Mouse (Mus musculus): ENCODE results near the gene Abhd17b.
"Not testable (repeated sequence)": the region's sequence is repeated elsewhere in the genome, so short reads cannot be mapped to it uniquely, and the experiment has no call there.

The Abhd17b gene

DNA sequence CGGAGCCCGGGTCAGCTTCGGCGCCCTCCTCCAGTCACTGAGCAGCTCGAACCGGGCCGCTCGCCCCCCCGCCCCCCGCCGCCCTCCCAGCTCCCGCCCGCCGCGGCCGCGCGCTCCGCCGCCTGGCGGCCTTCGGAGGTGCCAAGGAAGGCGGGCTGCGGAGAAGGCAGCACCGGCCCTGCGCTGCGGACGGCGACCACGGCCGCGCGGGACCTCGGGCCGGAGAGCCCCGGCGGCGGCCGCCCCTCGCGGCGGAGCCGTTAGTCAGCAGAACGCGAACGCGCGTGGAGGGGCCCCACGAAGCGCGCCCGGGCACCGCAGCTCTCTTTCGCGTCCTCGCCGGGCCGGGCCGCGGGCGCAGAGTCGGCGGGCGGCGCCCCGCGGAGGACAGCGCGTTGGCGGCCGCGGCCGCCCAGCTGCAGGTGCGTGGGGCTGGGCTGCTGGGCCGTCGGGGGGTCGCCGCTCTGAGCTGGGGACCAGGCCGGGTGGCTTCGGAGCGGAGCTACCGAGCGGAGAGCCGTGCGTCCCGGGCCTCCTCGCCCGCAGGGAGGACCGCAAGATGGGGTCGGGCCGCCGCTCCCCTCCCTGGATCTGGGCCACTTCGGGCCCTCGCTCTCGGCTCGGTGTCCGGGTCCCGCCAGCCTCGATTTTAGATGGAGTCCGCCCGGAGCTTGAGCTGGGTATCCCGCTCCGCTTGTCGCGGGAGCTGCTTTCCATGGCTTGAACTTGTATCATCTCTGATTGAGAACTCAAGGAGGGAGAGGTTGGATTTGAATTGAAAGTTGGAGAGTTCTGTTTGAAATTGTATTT, at the start of gene Abhd17b:
TSS of gene Abhd17b (plus strand) at position 14 of the 810 bp plus-strand sequence.
- no peak for DNase-seq (ENCODE audit: low read depth, low spot score)

DNA sequence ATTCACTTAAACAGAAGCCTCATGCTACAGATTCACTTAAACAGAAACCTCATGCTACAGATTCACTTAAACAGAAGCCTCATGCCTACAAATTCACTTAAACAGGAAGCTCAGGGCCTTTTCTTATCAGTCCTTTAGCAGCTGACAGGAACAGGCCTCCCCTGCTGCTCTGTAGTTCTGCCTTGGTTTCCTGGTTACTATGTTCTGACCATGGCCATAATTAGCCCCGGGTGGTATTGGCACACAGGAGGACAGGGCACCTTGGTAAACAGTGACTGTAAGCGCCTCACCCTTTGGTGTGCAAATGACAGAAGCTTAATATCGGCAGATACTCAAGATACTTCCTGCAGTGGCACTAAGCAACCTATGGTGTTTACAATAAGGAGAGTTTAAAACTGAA, 49.1 kb upstream of the Abhd17b start:
- no peak for DNase-seq (ENCODE audit: low read depth, low spot score)

DNA sequence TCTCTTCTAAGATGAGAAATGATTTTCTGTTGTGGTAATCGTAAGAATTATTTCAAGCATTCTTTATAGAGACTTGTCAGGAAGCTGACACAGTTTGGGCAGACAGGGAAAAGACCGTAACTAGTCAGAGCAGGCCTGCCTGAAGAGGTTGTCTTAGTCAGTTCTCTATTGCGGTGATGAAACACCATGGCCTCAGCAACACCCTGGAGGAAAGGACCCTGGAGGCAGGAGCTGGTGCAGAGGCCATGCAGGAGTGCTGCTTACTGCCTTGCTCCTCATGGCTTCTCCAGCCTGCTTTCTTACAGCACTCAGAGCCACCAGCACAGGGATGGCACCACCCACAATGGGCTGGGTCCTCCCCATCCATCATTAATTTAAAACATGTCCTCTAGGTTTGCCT, 47.7 kb upstream of the Abhd17b start:
- no peak for DNase-seq (ENCODE audit: low read depth, low spot score)

DNA sequence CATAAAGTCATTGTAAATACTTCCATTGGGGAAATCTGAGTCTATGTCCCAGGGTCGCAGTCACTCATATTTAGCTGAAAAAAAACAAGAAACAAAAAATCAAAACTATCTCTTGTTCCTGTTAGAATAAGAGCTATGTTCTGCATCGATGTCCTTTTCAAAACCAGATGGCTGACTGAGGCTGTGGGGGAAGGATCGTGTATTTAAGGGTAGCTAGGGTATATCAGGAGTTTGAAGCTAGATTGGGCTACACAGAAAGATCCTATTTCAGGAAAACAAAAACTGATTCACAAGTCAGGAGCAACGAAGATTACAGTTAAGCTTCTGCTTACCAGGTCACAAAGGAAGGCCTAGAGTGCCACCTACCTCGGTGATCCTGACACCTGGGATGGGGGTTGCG, 42.7 kb upstream of the Abhd17b start:
- no peak for DNase-seq (ENCODE audit: low read depth, low spot score)

DNA sequence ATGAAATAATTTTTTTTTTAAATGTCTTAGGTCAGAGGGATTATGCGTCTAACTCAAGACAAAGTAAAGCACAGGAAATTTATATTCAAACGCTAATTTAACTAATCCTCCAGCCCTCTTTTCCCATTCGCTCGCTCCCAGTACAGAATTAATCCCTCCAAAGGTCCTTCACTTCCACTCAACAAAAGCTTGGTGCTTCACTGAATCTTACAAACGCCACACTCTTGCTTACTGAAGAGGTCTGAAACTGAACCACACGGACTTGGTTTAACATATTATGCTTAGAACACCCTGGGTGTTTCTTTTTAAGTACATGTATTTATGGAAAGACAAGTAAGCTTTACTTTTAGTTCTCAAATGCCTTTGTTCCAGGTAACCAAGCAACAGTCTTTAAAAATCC, 41.7 kb upstream of the Abhd17b start:
- no peak for DNase-seq (ENCODE audit: low read depth, low spot score)

DNA sequence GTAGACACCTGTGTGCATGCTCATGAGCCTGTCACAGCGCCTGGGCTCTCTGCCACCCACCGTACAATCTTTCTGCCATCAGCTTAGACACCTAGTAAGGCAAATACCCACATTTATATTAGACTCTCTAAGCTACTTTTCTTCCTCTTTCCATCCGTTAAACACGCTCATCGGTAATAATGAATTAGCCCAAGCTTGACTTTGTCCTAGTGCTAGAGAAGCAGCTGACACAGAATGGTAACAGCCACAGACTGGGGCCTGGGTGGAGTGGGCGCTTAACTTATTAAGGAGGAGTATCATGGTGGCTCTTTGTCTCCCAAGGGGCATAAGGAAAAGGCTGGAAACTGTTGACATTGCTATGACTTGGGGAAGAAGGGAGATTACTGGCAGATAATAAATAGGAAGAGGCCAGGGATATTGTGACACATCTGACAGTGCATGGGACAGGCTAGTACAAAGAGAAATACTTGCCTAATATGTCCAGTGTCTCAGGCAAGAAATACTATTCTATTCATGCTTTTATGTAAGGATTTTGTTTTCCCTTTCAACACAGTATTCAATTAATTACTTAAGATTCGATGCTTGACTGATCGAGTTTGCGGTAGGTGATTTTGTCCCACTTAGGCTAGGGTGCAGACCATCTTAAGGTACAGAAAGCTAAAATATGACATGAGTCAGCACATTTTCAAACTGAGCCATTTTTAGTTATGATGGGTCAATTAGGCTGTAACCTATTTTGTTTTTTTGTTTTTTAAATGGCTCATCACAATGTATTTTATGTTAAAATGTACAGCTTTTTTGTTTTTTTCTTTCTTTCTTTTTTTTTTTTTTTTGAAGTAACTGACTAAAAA, 41.0 kb upstream of the Abhd17b start:
- no peak for DNase-seq (ENCODE audit: low read depth, low spot score)

DNA sequence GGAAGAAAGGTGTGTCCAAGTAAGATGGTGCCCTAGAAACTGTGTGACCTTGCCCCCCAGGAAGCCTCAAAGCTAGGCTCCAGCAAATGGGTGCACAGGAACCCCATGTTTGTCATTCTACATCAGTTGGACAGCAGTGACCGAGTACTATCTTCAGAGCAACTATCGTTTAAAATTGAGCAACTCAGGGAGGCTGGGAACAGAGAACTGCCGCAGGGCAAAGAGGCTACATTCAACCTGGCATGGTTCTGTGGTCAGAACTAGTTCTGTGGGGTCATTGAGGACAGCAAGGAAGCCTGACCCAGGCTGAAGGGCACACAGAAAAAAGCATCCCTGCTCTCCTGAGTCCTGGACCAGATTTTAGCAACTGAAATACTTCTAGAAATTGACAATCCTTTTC, 37.2 kb upstream of the Abhd17b start:
- DNase-seq (ENCODE audit: low read depth, low spot score), result no peak

DNA sequence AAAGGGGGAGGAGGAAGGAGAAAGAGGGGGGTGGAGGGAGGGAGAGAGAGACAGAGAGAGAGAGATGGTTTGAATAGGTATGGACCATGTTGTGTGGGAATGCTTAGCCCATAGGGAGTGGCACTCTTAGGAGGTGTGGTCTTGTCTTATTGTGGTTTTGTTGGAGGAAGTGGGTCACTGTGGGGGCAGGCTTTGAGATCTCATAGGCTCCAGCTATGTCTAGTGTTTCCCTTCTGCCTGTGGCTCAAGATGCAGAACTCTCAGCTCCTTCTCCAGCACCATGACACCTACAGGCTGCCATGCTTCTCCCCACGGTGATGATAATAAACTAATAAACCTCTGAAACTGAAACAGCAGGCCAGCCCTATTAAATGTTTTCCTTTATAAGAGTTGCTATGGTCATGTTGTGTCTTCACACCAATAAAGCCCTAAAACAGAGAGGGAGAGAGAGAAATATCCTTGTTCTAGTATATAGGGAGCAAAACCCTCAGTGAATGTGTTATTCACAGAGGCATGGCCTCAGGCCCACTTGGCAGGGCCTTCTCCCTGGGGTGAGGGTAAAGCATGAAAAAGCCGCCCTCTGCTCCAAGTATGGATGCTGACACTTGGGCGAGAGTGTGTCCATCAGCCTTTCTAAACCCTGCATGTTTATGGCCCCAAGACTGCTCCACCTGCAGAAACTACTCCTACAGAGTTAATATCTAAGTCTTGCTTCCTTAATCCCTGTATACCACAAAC, 29.4 kb upstream of the Abhd17b start:
- no peak for DNase-seq (ENCODE audit: low read depth, low spot score)

DNA sequence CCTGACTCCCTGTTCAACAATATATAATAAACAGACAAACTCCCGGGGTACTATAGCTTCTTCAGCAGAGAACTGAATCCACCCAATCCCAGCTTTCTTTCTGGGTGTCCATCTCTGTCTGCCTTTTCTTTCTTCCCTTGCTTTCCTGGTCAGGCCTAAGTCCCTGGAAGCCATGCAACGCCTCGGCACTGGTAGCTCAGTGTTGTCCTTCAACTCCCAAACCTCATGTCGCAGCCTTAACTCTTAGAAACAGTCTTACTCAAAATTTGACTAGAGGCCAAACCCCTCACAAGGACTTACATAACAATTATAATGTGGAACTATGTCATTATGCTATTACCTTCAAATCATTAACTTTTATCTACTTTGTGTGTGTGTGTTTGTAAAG, 28.8 kb upstream of the Abhd17b start:
- no peak for DNase-seq (ENCODE audit: low read depth, low spot score)

DNA sequence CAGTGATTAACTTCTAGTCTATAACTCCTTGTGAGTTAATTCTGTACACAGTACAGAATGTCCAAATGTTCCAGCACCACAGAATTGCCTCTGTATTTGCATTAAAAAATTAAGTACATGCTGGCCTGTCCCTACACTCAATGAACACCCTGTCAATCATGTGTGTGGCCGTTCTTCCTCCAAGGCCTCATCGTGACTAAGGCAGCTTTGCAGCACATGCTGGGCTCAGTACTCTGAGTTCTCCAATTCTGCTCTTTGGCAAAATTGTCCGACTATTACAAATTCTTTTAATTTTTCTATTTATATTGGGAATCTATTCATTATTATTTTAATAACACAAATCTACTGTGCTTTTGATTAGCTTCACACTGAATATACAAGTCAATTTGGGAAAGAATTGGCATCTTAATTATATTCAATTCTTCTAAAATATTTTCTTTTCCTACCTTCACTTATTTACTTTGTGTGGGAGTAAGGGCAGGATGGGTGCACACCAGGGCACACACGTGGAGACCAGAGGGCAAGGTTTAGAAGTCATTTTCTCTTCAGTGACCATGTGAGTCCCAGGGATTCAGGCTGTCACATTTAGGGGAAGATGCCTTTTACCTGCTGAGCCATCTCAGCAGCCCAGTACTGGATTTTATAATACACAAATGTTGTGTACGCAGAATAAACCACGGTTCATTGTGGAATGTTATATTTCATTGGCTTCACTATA, 26.6 kb upstream of the Abhd17b start:
- DNase-seq (ENCODE audit: low read depth, low spot score), result no peak

DNA sequence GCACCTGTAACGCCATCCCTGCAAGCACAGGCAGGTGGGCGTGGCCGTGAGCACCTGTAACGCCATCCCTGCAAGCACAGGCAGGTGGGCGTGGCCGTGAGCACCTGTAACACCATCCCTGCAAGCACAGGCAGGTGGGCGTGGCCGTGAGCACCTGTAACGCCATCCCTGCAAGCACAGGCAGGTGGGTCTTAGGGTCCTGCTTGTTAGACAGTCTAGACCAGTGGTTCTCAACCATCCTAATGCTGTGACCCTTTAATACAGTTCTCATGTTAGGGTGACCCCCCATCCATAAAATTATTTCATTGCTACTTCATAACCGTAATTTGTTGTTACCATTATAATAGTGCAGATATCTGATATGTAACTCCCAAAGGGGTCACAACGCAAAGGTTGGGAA, 24.5 kb upstream of the Abhd17b start:
- DNase-seq (ENCODE audit: low read depth, low spot score), result not testable (repeated sequence)

DNA sequence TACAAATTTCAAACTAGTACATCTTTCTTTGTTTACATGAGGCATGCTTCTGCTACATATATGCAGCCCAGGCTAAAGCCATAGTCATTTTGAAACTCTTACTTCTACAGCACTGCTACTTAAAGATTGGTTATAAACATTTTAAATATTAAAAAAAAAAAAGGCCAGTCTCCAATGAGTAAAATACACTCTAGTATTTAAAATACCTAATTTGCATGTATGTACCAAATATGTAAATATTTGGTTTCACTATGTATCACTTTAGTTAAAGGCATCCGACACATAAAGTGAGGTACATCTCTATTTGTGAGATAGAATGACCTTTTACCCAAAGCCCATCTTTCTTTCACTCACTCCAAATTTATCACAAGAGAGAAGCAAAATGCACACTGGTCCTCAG, 24.0 kb upstream of the Abhd17b start:
- DNase-seq (ENCODE audit: low read depth, low spot score), result no peak

DNA sequence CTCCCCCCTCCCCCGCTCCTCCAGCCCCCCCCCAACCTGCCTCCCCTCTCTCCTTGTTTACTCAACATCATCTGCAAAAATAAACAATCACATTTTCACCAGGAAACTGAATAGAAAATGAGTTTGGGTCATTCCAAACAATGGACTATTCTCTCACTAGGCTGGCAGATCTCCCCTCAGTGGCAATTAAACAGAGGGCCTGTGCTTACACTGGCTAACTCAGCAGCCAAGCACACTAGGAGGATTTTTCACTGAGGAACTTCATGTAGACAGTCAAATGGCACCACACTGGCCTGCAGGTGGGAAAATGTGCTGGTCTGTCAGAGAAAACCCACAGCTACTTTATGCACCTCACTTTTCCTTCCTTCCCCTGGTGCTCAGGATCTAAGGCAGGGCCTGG, 23.5 kb upstream of the Abhd17b start:
- DNase-seq (ENCODE audit: low read depth, low spot score), result no peak

DNA sequence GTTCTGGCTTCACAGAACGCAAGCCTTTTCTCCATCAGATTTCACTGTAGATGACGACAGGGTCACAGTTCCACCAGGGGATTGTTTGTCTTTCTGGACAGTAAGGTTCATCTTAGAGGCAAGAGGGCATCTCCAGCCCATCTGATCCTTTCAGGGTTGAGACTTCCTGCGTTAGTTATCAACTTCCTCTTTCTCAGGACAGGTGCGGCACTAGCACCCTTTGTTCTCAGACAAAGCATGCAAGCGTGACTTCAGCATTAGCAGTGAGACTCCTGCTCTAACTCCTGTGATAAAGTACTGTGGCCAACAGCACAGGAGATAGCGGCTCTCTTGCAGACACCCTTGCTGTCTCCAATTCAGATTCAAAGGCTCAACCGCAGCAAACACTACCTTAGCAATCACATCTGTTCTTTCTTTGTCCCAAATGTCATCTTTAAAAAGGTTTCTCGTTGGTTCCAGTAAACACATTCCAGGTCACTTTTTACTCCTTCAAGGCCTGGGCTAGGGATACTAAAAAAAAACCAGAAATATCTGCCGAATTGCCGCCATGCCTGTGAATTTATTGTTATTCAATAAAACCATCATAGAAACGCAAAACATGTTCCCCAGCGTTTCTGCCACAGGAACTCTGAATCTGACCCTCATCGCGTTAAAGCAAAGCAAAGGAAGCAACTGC, 22.2 kb upstream of the Abhd17b start:
- no peak for DNase-seq (ENCODE audit: low read depth, low spot score)

DNA sequence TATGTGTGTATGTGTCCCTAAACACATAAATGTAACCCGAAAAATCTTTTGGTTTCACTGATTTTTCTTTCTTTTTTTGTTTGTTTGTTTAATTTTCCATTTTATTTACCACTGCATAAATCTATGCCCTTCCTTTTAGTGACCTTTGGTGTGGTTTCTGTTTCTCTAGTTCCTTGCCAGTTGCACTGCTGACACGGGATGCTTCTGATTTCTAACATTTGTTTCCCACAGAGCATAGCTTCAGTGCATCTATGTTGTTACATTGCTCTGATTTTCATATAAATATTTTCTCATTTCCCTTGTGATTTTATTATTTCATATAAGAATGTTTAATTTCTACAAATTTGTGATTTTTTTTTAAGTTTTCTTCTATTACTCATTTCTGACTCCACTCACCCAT, 17.6 kb upstream of the Abhd17b start:
- no peak for DNase-seq (ENCODE audit: low read depth, low spot score)

DNA sequence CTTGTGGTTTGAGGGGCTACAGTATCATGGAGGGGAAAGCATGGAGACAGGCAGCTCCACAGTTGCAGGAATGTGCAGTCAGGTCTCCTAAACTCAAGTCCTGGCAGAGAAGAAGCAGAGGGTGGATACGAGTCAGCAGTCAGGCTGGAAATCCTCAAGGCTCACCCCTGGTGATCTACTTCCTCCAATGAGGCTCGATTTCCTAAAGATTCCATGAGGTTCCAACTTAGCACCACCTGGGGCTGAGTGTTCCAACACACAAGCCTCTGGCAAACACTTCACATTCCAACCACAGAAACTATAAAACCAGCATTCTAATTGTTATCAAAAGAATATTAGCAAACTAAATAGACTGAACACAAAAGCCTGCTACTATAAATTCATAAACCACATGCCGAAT, 16.1 kb upstream of the Abhd17b start:
- DNase-seq (ENCODE audit: low read depth, low spot score), result no peak

DNA sequence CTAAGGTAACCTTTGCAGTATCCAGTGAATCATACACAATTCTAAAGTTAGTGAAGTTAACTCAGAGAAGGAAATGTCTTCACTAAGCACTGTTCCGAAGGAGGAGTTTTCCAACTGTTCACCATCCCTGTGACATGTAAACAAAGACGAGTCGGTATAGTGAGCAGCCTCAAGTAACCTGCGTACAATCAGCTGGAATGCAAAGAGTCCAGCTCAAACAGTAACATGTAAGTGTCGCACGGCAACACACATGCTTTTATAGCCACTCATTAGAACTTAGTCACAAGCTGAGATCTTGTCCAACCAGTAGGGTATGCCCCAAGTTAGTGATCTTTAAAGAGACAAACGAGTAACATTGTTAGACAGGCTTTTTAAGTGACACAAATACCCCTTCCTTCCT, 15.3 kb upstream of the Abhd17b start:
- DNase-seq (ENCODE audit: low read depth, low spot score), result no peak

DNA sequence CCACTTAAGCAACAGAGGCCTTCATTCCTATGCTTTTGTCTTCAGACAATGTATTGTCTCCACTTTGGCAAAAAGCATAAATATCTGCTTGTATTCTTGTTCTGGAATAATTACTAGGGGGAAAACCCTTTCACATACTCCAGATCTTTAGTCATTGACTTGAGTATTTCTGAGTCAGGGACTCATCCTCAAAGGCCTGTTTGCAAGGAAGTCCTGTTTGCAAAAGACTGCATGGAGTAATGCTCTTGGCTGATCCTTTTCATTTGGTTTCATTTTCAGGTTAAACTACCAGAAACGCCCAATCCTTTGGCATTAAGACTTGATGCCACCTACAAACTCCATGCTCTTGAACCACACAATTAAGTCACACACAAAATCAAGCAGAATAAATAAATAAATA, 9.1 kb upstream of the Abhd17b start:
- DNase-seq (ENCODE audit: low read depth, low spot score), result no peak

DNA sequence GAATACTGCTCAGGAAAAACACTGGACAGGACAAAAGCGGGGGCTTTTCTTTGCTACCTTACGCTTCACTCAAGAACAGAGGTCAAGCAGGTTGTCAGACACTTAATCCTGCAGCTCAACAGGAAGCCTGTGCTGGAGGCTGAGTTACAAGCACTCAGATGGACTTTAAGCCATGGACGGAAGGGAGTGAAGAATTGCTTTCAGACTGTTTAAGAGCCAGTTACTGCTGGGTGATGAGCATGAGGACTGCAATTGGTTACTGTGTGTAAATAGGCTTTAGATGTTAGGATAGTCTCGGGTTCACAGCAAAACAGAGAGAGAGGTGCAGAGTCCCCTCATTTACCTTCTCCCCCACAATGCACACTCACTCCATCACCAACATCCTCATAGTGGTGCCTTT, 7.7 kb upstream of the Abhd17b start:
- DNase-seq (ENCODE audit: low read depth, low spot score), result no peak

DNA sequence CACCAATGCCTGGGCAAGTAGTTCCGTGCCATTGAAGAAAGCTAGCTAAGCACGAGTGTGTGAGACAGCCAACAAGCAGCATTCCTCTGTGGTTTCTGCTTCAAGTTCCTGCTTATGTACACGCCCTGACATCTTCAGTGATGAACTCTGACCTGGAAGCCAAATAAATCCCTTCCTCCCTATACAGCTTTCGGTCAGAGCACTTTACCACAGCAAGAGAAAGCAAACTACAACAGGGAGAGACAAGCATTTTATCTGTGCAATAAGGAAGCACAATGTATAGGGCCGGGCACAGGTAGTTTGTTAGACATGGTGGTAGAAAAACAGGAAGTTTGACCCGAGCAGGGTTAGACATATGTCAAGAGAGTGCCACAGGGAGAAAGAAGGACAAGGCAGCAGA, 6.8 kb upstream of the Abhd17b start:
- no peak for DNase-seq (ENCODE audit: low read depth, low spot score)

DNA sequence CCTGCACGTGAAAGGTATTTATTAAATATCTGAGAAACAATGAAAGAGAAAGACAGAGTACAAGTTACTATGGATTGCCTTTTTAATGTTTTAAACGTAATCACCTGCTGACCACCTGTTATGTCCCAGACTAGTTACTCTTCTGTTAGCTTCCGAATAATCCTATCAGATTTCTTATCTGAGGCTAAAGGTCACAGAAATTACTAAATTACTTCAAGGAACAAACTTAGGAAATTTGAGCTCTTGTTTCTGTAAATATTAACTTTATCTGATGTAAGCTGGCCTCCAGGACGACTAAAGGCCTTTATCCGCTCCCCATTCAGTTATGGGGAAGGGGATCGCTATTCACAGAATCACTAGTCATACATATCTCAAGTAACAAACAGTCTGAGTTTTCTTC, 1.3 kb upstream of the Abhd17b start:
- no peak for DNase-seq (ENCODE audit: low read depth, low spot score)
